ENCODE assay signal across 24 mouse cellular contexts in the genomic region with DNA sequence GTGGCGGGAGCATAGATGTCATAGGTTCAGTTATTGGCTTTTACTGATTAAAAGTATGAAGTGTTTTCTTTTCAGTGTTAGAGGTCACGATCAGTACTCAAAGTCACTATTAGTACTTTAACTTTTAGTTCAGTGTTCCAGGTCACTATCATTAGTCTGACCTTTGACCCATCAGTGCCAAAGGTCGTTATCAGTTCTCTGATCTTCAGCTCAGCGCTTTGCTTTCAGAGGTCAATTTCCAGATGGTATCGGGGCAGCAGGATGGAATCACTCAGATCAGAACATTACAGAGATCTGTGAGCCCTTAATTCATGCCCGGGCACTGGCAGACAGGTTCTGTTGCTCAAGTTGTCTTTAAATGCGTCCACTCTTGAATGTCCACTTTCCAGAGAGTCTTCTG.
"Had no signal": no experiment of that assay in that cellular context is flagged by ENCODE, and none has a peak within 500 bp of the region (broad histone marks: within the 10 kb centered on the region; RNA-seq: fewer than 3 reads in every experiment).

No protein-coding gene starts in this region.

- DNase-seq: gastrocnemius, adult 2 months; gastrocnemius, postnatal 10 days; gastrocnemius, postnatal 25 days; heart, adult 18-20 months; heart, postnatal 10 days; heart, postnatal 4 days; kidney, adult 18-20 months; kidney, adult 8-10 months; kidney, postnatal 10 days; kidney, postnatal 25 days; kidney, postnatal 4 days; left cerebral cortex, postnatal 4 days had no signal

- H3K9me3 ChIP-seq: heart, embryonic 10.5 days; heart, embryonic 12.5 days; hindbrain, embryonic 10.5 days; hindbrain, embryonic 12.5 days; intestine, embryonic 15.5 days; limb, embryonic 13.5 days; limb, embryonic 15.5 days; liver, embryonic 12.5 days had no signal

- H3K36me3 ChIP-seq: heart, embryonic 10.5 days; heart, embryonic 12.5 days; hindbrain, embryonic 10.5 days; hindbrain, embryonic 12.5 days; intestine, embryonic 15.5 days; limb, embryonic 13.5 days; limb, embryonic 15.5 days; liver, embryonic 12.5 days had no signal

- H3K27ac ChIP-seq: gastrocnemius, adult 2 months; heart, embryonic 10.5 days; hindbrain, embryonic 10.5 days; hindbrain, embryonic 12.5 days; hindbrain, embryonic 14.5 days; intestine, embryonic 15.5 days; layer of hippocampus, adult 2 months; left cerebral cortex, adult 2 months; limb, embryonic 13.5 days; limb, embryonic 15.5 days; liver, embryonic 12.5 days; liver, embryonic 14.5 days had no signal

- H3K4me1 ChIP-seq: heart, embryonic 12.5 days; hindbrain, embryonic 10.5 days; hindbrain, embryonic 12.5 days; intestine, embryonic 15.5 days; limb, embryonic 13.5 days; limb, embryonic 15.5 days; liver, embryonic 12.5 days had no signal

- H3K4me3 ChIP-seq: gastrocnemius, adult 2 months; heart, embryonic 10.5 days; heart, embryonic 12.5 days; hindbrain, embryonic 10.5 days; hindbrain, embryonic 12.5 days; intestine, embryonic 15.5 days; layer of hippocampus, adult 2 months; left cerebral cortex, adult 2 months; limb, embryonic 13.5 days; limb, embryonic 15.5 days; liver, embryonic 12.5 days had no signal

- H3K27me3 ChIP-seq: heart, embryonic 12.5 days; hindbrain, embryonic 12.5 days; intestine, embryonic 15.5 days; limb, embryonic 13.5 days; limb, embryonic 15.5 days; liver, embryonic 12.5 days had no signal
